Mouse (Mus musculus) erythroblast, embryonic 14.5 days (primary cell): ENCODE data around the gene Zfp536.

Experiments used
- GATA1 ChIP-seq: IDR thresholded peaks from 2 replicates; pipeline ENCODE4 v1.6.1; 2012; ENCODE audit warnings: low read length, inconsistent platforms, mixed read lengths
- TAL1 ChIP-seq: IDR thresholded peaks from 3 replicates; pipeline ENCODE4 v1.6.1; 2012; ENCODE audit warnings: low read length, inconsistent platforms, mixed read lengths

- no peak for TF ChIP-seq TAL1
- no peak for TF ChIP-seq GATA1
These were observed 214.1 kb downstream of the Zfp536 start for GRCm38 (mm10) chr7:37559341-37559740.
